Mouse (Mus musculus) liver, adult 2 months (tissue): ENCODE measurements around the gene Sar1b.

Experiments
- CTCF ChIP-seq: fragments of 200-500 bp; IDR thresholded peaks from 2 replicates; pipeline ENCODE4 v1.5.1; 2011; ENCODE audit warnings: low read depth, low read length, control low read depth
- POLR2A ChIP-seq: fragments of 200-500 bp; IDR thresholded peaks from 2 replicates; pipeline ENCODE4 v1.6.1; 2011; ENCODE audit warnings: low read length, control low read depth; ENCODE audit not compliant: insufficient read depth; ENCODE audit errors: extremely low read depth

DNA sequence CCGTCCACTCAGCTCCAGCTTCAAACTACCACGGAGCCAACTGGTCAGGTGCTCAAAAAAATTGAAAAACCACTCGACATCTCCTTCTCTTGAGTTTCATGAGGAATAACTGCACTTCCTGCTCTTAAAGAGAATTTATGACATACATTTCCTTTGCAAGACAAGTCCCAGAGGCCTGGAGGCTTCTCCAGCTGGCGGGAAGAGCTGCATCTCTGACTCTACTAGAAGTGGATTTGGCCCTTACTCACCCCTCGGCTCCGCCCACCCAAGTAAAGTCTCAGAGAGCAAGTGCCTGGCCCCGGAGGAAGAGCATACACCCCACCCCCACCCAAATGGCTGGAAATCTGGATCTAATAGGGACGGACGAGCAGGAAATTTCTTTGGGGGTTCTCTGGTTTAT is 77.7 kb downstream of the Sar1b start:
- TF ChIP-seq POLR2A, result no peak
- no peak for TF ChIP-seq CTCF
